Mouse (Mus musculus): ENCODE results near the gene Fv1.

Fv1 gene

DNA sequence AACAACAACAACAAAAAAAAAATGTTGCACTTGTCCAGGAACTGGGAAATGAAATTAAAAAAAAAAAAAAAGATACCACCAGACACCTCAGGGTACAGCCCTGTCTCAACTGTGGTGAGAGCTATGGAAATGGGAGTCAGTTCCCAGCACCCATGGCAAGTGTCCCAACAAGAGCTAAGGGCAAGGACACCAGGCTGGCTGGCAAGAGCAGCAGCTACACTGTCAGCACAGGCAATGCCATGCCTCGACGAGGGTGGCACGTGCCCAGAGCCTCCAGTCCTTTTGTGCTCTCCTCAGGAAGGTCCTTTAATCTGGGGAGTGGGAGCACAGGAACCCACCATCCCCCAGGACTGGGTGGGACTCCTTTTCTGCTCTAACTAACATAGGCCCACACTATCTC, 15.4 kb downstream of the Fv1 start:
- DNase-seq (ENCODE audit: low spot score in 2 of 2) = no peak

GRCm38 (mm10) chr4:147886158-147886557, 17.4 kb downstream of the Fv1 start:
- no peak for DNase-seq (ENCODE audit: low spot score in 2 of 2)

GRCm38 (mm10) chr4:147887277-147887676, 18.5 kb downstream of the Fv1 start:
- no peak for DNase-seq (ENCODE audit: low spot score in 2 of 2)

DNA sequence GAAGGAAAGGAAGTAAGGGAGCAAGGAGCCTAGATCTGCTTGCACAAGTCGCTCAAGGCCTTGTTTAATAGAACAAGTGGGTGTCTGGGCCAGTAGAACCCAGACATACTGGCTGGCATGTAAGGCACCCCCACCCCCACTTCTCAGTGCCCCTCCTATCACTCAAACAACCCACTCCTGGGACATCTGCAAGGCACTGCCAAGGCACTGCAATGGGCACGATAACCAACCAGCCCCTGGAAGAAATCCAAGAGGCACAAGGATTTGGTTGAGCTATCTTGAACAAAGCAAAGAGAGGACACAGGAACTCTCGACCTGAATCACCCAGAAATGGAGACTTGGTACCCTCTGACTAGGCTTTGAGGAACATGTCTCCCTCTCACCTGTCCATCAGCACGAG, 19.5 kb downstream of the Fv1 start:
- no peak for DNase-seq (ENCODE audit: low spot score in 2 of 2)

DNA sequence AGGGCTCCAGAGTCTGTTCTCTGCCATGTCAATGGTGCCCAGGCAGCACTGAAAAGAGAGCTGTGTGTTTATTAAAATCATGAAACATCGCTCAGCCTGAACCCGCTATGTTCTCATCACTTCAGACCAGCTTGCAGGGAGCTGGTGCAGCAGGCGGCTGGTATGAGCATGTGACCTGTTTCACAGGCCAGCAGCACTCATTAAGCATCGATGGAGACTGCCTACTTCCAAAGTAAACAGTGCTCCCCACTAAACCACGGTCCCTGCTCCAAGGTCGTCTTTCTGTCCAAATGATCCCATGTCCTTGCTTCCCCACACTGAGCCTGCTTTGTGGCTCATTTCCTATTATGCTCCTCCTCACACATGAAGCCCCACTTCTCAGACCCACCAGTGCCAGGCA, 21.6 kb downstream of the Fv1 start:
- DNase-seq (ENCODE audit: low spot score in 2 of 2) = no peak

DNA sequence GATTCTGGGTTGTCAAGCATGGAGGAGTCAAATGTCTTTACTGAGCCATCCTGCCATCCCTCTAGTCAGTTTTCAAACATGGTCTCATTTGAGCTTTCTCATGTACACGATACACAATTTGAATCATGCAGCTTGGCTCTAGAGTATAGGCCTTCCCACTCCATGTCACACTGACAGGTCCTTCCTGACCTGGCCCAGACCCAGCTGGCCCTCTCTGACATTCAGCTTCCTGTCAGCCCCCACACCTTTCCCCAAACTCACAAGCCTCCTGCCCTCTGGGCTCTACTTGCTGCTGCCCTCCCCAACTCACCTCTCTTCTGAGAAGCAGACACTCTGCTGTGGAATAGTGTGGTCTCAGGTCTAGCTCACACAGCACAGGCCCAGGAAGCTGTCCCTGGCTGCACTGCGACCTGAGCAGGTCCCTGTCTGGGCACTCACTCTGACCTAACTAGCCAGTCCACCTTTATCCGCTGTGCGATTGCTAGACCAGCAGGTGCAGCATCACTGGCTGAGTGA, 27.1 kb downstream of the Fv1 start:
- no peak for DNase-seq (ENCODE audit: low spot score in 2 of 2)

DNA sequence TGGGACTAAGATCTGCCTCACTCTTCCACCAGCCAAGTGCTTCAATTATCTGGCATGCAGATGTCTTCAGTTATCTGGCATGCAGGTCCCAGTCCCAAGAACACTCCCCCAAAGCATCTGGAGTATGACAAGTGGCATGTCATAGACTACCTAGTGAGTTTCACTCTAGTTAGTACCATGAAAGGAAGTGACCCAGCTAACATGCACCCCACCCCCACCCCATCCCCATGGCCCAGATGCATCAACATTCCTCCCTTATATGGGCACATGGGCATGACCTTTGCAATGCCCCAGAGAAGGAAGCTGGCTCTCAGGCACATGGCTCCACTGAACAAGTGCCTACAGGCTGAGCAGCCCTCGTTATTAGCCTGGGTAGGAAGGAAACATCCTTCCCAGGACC, 27.6 kb downstream of the Fv1 start:
- no peak for DNase-seq (ENCODE audit: low spot score in 2 of 2)

DNA sequence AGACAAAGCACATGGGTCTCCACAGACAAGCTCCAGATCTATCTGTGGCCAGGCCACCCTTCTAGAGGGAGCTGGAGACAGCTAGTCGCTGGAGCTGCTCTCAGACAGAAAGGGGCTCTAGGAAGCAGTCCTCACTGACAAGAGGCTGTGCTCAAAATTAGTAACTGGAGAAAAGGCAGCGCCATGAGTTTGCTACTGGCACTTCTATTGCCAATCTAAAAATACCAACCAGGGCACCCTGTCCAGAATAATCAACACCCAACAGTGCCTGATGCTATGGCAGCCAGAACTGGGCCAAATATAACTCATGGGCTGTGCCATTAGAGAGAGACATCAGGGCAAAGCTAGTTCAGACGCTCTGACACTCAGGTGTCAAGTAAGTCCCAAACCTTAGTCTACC, 28.6 kb downstream of the Fv1 start:
- DNase-seq (ENCODE audit: low spot score in 2 of 2) = no peak

GRCm38 (mm10) chr4:147900452-147900851, 31.7 kb downstream of the Fv1 start:
- DNase-seq (ENCODE audit: low spot score in 2 of 2) = no peak

DNA sequence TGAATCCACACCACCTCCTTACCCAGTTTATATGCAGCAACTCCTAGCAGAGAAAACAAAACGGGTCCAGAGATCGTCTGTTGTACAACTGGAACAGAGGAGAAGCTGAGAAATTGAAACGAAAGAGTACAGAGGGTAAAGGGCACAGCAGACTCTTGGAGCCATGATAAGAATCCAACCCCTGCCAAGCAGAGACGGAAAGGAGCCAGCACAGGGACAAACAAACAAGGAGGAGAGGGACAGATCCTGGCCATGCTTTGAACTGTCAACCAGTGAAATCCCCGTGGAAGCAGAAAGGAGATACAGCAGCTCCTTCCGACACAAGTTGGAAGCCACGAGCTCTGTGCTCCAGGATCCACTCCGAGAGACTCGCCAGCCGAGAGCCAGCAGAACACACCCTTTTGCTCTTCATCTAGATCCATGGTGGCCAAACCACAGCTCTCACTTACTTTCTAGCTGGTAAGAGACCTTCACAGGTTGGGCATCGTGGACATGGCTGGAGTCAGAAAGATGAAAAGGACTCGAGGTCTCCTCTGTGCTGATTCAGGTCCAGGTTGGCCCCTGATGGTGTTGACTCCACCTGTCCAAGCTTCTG, 34.2 kb downstream of the Fv1 start:
- peak in 1 of 2 experiments; percentile 24 for DNase-seq (ENCODE audit: low spot score in 2 of 2)

DNA sequence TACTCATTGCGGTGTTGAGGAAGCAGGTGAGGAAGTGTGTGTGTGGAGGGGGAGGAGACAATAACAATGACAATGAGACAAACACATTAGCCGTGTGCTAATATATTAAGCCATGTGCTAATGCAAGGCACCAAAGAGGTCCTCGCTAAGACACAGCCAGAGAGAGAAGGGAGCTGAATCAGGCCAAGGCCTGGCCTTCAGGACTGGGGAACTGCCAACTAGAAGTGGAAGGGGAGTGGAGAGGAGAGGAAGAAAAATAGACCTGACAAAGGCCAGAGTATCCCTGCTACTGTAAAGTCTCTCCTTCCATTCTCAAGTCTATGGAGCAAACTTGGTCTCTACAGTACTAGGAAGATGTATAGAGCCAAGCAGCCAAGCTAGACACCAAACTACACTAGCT, 34.8 kb downstream of the Fv1 start:
- no peak for DNase-seq (ENCODE audit: low spot score in 2 of 2)

DNA sequence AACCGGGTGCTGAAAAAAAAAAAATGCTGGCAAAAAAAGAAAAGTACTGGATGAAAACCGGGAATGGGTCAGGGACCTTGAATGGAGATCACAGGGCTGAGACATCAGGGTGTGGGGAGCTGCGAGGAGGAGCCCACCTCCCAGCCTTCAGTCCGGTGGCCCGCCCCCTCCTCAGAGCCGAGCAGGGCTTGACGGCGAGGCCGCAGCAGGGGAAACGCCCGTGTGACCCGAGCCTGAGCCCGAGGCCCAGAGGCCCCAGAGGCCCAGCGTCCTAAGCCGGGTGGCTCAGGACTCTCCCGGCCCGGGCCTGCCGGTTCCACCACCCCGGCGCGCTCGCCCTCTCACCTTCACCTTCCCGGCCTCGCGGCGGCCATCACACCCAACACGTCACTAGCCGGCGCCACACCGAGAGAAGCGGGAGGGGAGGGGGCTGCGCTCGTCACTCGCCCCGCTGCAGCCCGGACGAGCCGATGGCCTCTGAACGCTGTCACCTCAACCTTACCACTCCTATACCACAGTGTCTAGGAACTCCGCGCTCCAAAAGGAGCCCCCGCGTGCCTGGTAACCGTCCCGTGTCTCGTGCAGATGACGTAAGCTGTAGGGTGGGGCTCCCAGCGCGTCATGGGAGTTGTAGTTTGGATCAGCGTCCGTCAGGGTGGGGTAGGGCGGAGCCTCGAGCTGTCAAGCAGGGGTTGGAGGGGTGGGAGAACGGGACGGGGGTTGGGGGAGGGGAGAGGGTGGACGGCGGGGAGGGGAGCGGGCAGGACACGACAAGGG, 35.7 kb downstream of the Fv1 start, which contains the start of gene Mfn2:
Mfn2 (minus strand) TSS at position 392 of the 777 bp plus-strand sequence.
- DNase-seq (ENCODE audit: low spot score in 2 of 2) = peak; percentile 88

GRCm38 (mm10) chr4:147905090-147905659, 36.4 kb downstream of the Fv1 start:
- peak in 1 of 2 experiments; percentile 9 for DNase-seq (ENCODE audit: low spot score in 2 of 2)

DNA sequence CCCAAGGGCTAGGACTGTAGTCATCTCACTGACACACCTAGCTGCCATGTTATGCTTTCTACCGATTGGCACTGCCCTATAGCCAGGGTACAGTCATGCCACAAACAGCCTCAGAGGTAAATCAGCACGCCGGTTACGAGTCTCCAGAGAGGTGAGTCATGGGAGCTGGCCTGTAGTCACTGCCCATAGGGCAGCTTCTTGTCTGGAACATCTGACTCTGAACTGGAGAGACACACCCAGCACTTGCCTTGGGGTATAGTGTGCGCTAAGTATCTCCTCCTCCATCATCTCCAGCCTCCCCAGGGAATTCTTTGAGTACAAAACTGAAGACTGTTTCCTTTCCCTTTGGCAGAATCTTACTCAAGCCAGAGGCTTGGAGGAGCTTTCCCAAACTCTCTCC, 37.5 kb downstream of the Fv1 start:
- peak; percentile 53 to 70 for DNase-seq (ENCODE audit: low spot score in 2 of 2)

DNA sequence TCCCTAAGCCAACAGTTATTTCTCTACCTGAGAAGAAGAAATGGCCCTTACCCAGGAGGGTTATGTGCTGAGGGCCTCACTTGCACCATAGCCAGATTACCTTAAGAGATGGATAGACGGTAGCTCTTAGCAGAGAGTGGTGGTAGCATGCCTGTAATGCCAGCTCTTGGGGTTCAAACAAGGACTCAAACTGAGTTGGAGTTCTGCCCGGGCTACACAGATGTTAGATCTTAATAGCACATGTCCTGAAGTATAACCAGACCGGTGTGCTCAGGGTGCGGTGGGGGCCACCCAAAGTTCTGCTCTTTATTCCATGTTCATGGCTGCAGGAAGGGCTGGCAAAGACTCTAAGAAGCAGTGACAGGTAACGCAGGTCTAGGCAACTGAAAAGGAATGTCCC, 40.7 kb downstream of the Fv1 start:
- no peak for DNase-seq (ENCODE audit: low spot score in 2 of 2)

DNA sequence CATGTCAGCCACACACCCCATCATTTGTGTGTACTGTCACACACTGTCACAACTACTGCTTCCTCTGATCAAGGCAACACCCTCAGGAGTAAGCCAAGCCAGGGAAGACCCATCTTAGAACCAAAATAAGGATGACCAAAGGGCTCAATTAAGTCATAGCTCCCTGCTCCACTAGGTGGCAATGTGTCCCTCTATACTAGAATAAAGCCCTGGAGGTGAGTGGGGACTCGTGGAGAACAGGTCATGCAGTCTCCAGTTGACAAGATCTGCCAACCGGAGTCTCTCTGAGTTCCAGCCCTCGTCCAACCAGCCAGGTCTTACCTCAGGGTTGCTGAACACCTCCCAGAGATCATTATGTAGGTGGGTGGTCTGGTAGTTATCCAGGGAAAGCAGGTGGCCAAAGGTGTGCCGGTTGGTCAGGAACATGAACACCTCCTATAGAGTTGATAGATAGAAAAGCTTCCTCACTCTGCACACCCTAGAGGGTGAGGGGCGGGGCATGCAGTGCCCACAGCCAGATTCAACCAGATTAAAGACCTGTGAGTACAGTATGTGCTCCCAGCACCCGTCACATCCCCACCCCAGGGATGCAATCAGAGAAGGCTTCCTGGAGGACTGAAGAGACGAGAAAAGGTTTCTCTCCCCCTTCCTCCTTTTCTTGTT, 49.8 kb downstream of the Fv1 start:
- peak; percentile 13 to 48 for DNase-seq (ENCODE audit: low spot score in 2 of 2)
